In the genomic region with DNA sequence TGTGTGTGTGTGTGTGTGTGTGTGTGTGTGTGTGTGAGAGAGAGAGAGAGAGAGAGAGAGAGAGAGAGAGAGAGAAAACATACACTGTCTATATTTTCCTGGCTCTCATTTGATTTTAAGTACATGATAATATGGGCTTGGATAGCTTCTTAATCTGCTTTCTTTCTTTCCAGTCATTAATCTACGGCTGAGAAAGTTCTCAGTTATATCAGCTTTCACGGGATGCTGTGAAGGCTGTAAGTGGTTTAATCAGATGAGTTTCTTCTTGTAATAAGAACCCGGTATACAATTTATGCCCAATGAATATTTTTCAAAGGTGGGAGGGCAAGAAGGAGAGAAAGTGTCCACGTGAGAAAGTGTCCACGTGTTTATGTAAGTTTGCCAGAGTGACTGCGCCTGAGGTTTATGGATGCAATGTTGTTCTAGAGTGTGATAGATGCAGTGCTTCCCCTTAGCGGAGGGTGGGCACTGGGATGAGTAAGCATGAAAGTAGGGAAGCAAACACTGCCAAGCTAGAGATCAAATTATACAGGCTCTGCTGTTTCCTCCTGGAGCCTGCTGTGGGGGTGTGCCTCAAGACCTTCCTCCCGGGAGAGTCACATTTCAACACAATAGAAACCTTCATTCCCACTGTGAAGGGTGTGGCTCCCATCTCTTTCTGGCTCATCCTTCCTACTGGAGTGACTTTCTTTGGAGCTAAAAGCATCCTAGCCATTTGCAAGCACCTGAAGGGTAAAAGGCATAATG, we compare ENCODE assay signal across 13 mouse cellular contexts. TPM values are rescaled to one million over a fixed set of nuclear protein-coding genes. Genes with fewer than 3 reads are reported as not detected.
DNase-seq lines count a peak whose midpoint lies in the region; ATAC-seq and TF ChIP-seq lines count a peak whose summit lies in the region.
"Had no signal": no experiment of that assay in that cellular context is flagged by ENCODE, and none has a peak within 500 bp of the region (broad histone marks: within the 10 kb centered on the region; RNA-seq: fewer than 3 reads in every experiment).

No protein-coding gene starts in this region.

- H3K27me3 ChIP-seq in forebrain, embryonic 16.5 days (replicated peaks; ENCODE audit: control insufficient read depth, insufficient read depth, low read length): no peaks in the 10 kb centered on the region
- H3K27me3 ChIP-seq in forebrain, embryonic 15.5 days: no peaks in the 10 kb centered on the region
- H3K27me3 ChIP-seq in C2C12 (ENCODE audit: control insufficient read depth, insufficient read depth, insufficient read length): no peaks in the 10 kb centered on the region
- no peaks in the 10 kb centered on the region for H3K27me3 ChIP-seq in liver, embryonic 12.5 days (replicated peaks)
- H3K27me3 ChIP-seq: limb, embryonic 13.5 days; neural tube, embryonic 15.5 days had no signal

- TF ChIP-seq CTCF in C2C12 (IDR thresholded peaks at IDR 0.05; ENCODE audit: control insufficient read depth, insufficient read depth, insufficient read length): no peak

- H3K9ac ChIP-seq in forebrain, embryonic 16.5 days (replicated peaks; ENCODE audit: low read depth, low read length): no peak overlapping the region
- no peak overlapping the region for H3K9ac ChIP-seq in forebrain, embryonic 15.5 days (replicated peaks)
- H3K9ac ChIP-seq in liver, embryonic 12.5 days: no peak overlapping the region
- H3K9ac ChIP-seq: limb, embryonic 13.5 days; neural tube, embryonic 15.5 days had no signal

- no peak overlapping the region for H3K27ac ChIP-seq in forebrain, embryonic 16.5 days (ENCODE audit: low read length)
- H3K27ac ChIP-seq in forebrain, embryonic 15.5 days (replicated peaks): no peak overlapping the region
- no peak overlapping the region for H3K27ac ChIP-seq in liver, embryonic 12.5 days
- H3K27ac ChIP-seq: limb, embryonic 13.5 days; neural tube, embryonic 15.5 days had no signal

- no peaks in the 10 kb centered on the region for H3K36me3 ChIP-seq in forebrain, embryonic 16.5 days (ENCODE audit: control insufficient read depth, insufficient read depth)
- H3K36me3 ChIP-seq in forebrain, embryonic 15.5 days: no peaks in the 10 kb centered on the region
- H3K36me3 ChIP-seq in C2C12 (ENCODE audit: control insufficient read depth, insufficient read depth): no peaks in the 10 kb centered on the region
- H3K36me3 ChIP-seq in liver, embryonic 12.5 days: no peaks in the 10 kb centered on the region
- H3K36me3 ChIP-seq: limb, embryonic 13.5 days; neural tube, embryonic 15.5 days had no signal

- ATAC-seq in forebrain, embryonic 16.5 days: peak; percentile 23; the same call in 1 of the 2 replicates
- no peak for ATAC-seq in forebrain, embryonic 15.5 days (replicated peaks)
- no peak for ATAC-seq in liver, embryonic 12.5 days
- ATAC-seq: midbrain, embryonic 16.5 days had no signal

- peaks cover 6% of the 10 kb centered on the region; the same call in 1 of the 2 replicates for H3K4me1 ChIP-seq in forebrain, embryonic 16.5 days (replicated peaks; ENCODE audit: control insufficient read depth, insufficient read depth, low read length)
- no peaks in the 10 kb centered on the region for H3K4me1 ChIP-seq in forebrain, embryonic 15.5 days
- H3K4me1 ChIP-seq in liver, embryonic 12.5 days: no peaks in the 10 kb centered on the region

- no peak overlapping the region for H3K4me2 ChIP-seq in forebrain, embryonic 16.5 days (ENCODE audit: low read length)
- no peak overlapping the region for H3K4me2 ChIP-seq in forebrain, embryonic 15.5 days (replicated peaks)
- no peak overlapping the region for H3K4me2 ChIP-seq in liver, embryonic 12.5 days
- H3K4me2 ChIP-seq: limb, embryonic 13.5 days; neural tube, embryonic 15.5 days had no signal

- WGBS in forebrain, embryonic 16.5 days: 17% methylated on average over 8 of the region's 8 CpGs
- WGBS in forebrain, embryonic 15.5 days: 17% methylated on average over 8 of the region's 8 CpGs
- 34% methylated on average over 8 of the region's 8 CpGs for WGBS in liver, embryonic 12.5 days (ENCODE audit: insufficient replicate concordance)

- H3K79me3 ChIP-seq in C2C12 (ENCODE audit: low read depth): no peaks in the 10 kb centered on the region

- H3ac ChIP-seq in C2C12 (ENCODE audit: control insufficient read depth, insufficient read length, low read depth): no peak overlapping the region

- intact Hi-C loops in heart, postnatal 25 days (cut with DNase I): no loop called here

- H3K9me3 ChIP-seq in forebrain, embryonic 16.5 days (ENCODE audit: control insufficient read depth, low read length): no peaks in the 10 kb centered on the region
- H3K9me3 ChIP-seq in forebrain, embryonic 15.5 days: no peaks in the 10 kb centered on the region
- no peaks in the 10 kb centered on the region for H3K9me3 ChIP-seq in liver, embryonic 12.5 days (replicated peaks)
- H3K9me3 ChIP-seq: limb, embryonic 13.5 days; neural tube, embryonic 15.5 days had no signal

- peak; percentile 40 for DNase-seq in WW6 (ENCODE audit: low read depth, low spot score)
- peak; percentile 22 for DNase-seq in kidney, postnatal 14 days
- no peak for DNase-seq in heart, postnatal 25 days (ENCODE audit: low spot score)
- no peak for DNase-seq in gastrocnemius, postnatal 25 days
- DNase-seq: layer of hippocampus, adult 9-11 months; thymus, adult 18-20 months had no signal

- no peak overlapping the region for H3K4me3 ChIP-seq in forebrain, embryonic 16.5 days (replicated peaks; ENCODE audit: low read length)
- no peak overlapping the region for H3K4me3 ChIP-seq in forebrain, embryonic 15.5 days
- no peak overlapping the region for H3K4me3 ChIP-seq in C2C12 (ENCODE audit: insufficient read depth, poor library complexity, severe bottlenecking)
- H3K4me3 ChIP-seq in liver, embryonic 12.5 days: no peak overlapping the region
- H3K4me3 ChIP-seq: limb, embryonic 13.5 days; neural tube, embryonic 15.5 days had no signal

- no peaks in the 10 kb centered on the region for H3K79me2 ChIP-seq in C2C12 (ENCODE audit: control insufficient read depth, insufficient read depth)

TF ChIP-seq in C2C12, 6 proteins besides CTCF, POLR2A, EP300 and RAD21:
- TF ChIP-seq USF1 (IDR thresholded peaks at IDR 0.05; ENCODE audit: low read depth) (peak; percentile 65), MYOD1 (IDR thresholded peaks at IDR 0.05; ENCODE audit: control insufficient read depth, insufficient read length, low read depth) (no peak)

RNA-seq across cellular contexts. Expression of gene Armc3, which starts 38.6 kb away (rescaled TPM):
- polyA plus RNA-seq in forebrain, embryonic 16.5 days (2015; fragmentation: Nextera tagmentation; extraction: Ambion mirVana): 0.91 and 1.4 TPM in 2 replicates
- polyA plus RNA-seq in forebrain, embryonic 15.5 days (2015; fragmentation: Nextera tagmentation; extraction: Ambion mirVana): 0.95 and 1.4 TPM in 2 replicates
- polyA plus RNA-seq in C2C12 (2012; fragmentation: generic; extraction: Trizol): not detected
- not detected in 2 replicates for polyA plus RNA-seq in liver, embryonic 12.5 days (2016; fragmentation: Nextera tagmentation; extraction: Ambion mirVana)
- not detected for total RNA-seq in heart, postnatal 25 days (2021)
- total RNA-seq in gastrocnemius, postnatal 25 days (2021): not detected

Comparison
In these comparisons a context has a peak if more than half of its experiments do, and no peak if none do; other contexts are left out.
1. DNase-seq: peak in WW6 (single experiment) and kidney, postnatal 14 days (single experiment); none in heart, postnatal 25 days (single experiment) and gastrocnemius, postnatal 25 days (single experiment).